In genomic region chr8:97389651-97390050, GRCm38 (mm10) we compare ENCODE assay signal across 13 mouse cellular contexts.
DNase-seq lines count a peak whose midpoint lies in the region; ATAC-seq and TF ChIP-seq lines count a peak whose summit lies in the region.
"Had no signal": no experiment of that assay in that cellular context is flagged by ENCODE, and none has a peak within 500 bp of the region (broad histone marks: within the 10 kb centered on the region; RNA-seq: fewer than 3 reads in every experiment).

No protein-coding gene starts in this region.

- no peaks in the 10 kb centered on the region for H3K27me3 ChIP-seq in hindbrain, postnatal 0 days (ENCODE audit: insufficient read depth, low read length)
- no peaks in the 10 kb centered on the region for H3K27me3 ChIP-seq in midbrain, embryonic 16.5 days (ENCODE audit: control insufficient read depth, insufficient read depth, low read depth, low read length)
- H3K27me3 ChIP-seq: heart, embryonic 15.5 days; intestine, embryonic 15.5 days had no signal

- ATAC-seq in hindbrain, postnatal 0 days, result no peak
- ATAC-seq in midbrain, embryonic 16.5 days, result no peak
- ATAC-seq: intestine, embryonic 15.5 days had no signal

- H3K36me3 ChIP-seq in hindbrain, postnatal 0 days (ENCODE audit: insufficient read depth, low read length), result no peaks in the 10 kb centered on the region
- H3K36me3 ChIP-seq in midbrain, embryonic 16.5 days (ENCODE audit: control insufficient read depth, insufficient read depth, low read length), result no peaks in the 10 kb centered on the region
- H3K36me3 ChIP-seq: heart, embryonic 15.5 days; intestine, embryonic 15.5 days had no signal

- H3K4me3 ChIP-seq in hindbrain, postnatal 0 days (ENCODE audit: low read length), result no peak overlapping the region
- H3K4me3 ChIP-seq in midbrain, embryonic 16.5 days (ENCODE audit: low read depth, low read length), result no peak overlapping the region
- H3K4me3 ChIP-seq: heart, embryonic 15.5 days; intestine, embryonic 15.5 days had no signal

- no peaks in the 10 kb centered on the region for H3K4me1 ChIP-seq in hindbrain, postnatal 0 days (ENCODE audit: insufficient read depth, low read length)
- H3K4me1 ChIP-seq in midbrain, embryonic 16.5 days (ENCODE audit: control insufficient read depth, insufficient read depth, low read length), result no peaks in the 10 kb centered on the region
- H3K4me1 ChIP-seq: heart, embryonic 15.5 days; intestine, embryonic 15.5 days had no signal

- 10% methylated on average over 7 of the region's 7 CpGs for WGBS in hindbrain, postnatal 0 days
- 10% methylated on average over 7 of the region's 7 CpGs for WGBS in midbrain, embryonic 16.5 days

- intact Hi-C loops in left cerebral cortex, postnatal 36 days (cut with DNase I), result no loop called here
- intact Hi-C loops in gastrocnemius, postnatal 36 days (cut with DNase I), result no loop called here

- no peaks in the 10 kb centered on the region for H3K9me3 ChIP-seq in hindbrain, postnatal 0 days (ENCODE audit: low read length)
- H3K9me3 ChIP-seq in midbrain, embryonic 16.5 days (replicated peaks; ENCODE audit: control insufficient read depth, low read length, poor library complexity, severe bottlenecking), result no peaks in the 10 kb centered on the region
- H3K9me3 ChIP-seq: heart, embryonic 15.5 days; intestine, embryonic 15.5 days had no signal

- peak; percentile 5 to 6 for DNase-seq in frontal cortex, postnatal 36 days (ENCODE audit: low spot score in 2 of 2)
- no peak for DNase-seq in frontal cortex, postnatal 14 days (ENCODE audit: low spot score in 2 of 2)
- DNase-seq in ES-CJ7 (ENCODE audit: low read depth, low spot score), result peak; percentile 20
- peak; percentile 5 for DNase-seq in hindbrain, postnatal 0 days (ENCODE audit: low spot score)
- DNase-seq in left cerebral cortex, postnatal 36 days (ENCODE audit: low spot score in 2 of 2), result peak; percentile 12 to 13
- no peak for DNase-seq in gastrocnemius, postnatal 36 days
- DNase-seq in cerebellum, adult 8-10 months, result no peak
- DNase-seq: gastrocnemius, postnatal 10 days; kidney, postnatal 14 days; thymus, postnatal 4 days had no signal

- no peak overlapping the region for H3K27ac ChIP-seq in hindbrain, postnatal 0 days
- H3K27ac ChIP-seq in midbrain, embryonic 16.5 days (ENCODE audit: low read length), result no peak overlapping the region
- H3K27ac ChIP-seq: heart, embryonic 15.5 days; intestine, embryonic 15.5 days had no signal

- no peak overlapping the region for H3K9ac ChIP-seq in hindbrain, postnatal 0 days (replicated peaks; ENCODE audit: low read length)
- no peak overlapping the region for H3K9ac ChIP-seq in midbrain, embryonic 16.5 days (ENCODE audit: low read depth, low read length)
- H3K9ac ChIP-seq: heart, embryonic 15.5 days; intestine, embryonic 15.5 days had no signal

- H3K4me2 ChIP-seq in hindbrain, postnatal 0 days (ENCODE audit: low read depth, low read length), result peak overlapping the region; percentile 25; the same call in 1 of the 2 replicates
- H3K4me2 ChIP-seq in midbrain, embryonic 16.5 days (ENCODE audit: low read length), result no peak overlapping the region
- H3K4me2 ChIP-seq: heart, embryonic 15.5 days; intestine, embryonic 15.5 days had no signal

- TF ChIP-seq CTCF in hindbrain, postnatal 0 days (IDR thresholded peaks at IDR 0.05; ENCODE audit: low read depth), result no peak

Comparison
In these comparisons a context has a peak if more than half of its experiments do, and no peak if none do; other contexts are left out.
1. DNase-seq: peak in frontal cortex, postnatal 36 days (2 of 2), ES-CJ7 (single experiment), hindbrain, postnatal 0 days (single experiment) and left cerebral cortex, postnatal 36 days (2 of 2); none in frontal cortex, postnatal 14 days (0 of 2), gastrocnemius, postnatal 36 days (0 of 2) and cerebellum, adult 8-10 months (single experiment).